Mouse (Mus musculus) cerebellum, adult 2 months (tissue): Measurements from ENCODE around the gene Zfp282. TPM values are rescaled to one million over a fixed set of nuclear protein-coding genes. Genes with fewer than 3 reads are reported as not detected.

Experiments
- DNase-seq, 2 experiments: peaks; one replicate each; pipeline ENCODE4 v3.0.0; 2021
- H3K27ac ChIP-seq: fragments of 200-500 bp; 2 replicates; pipeline ENCODE4 v1.5.1; 2012; ENCODE audit warnings: low read length, control low read depth, inconsistent platforms; ENCODE audit not compliant: insufficient read depth
- H3K27me3 ChIP-seq: fragments of 200-500 bp; 2 replicates; pipeline ENCODE4 v1.6.1; 2012; ENCODE audit warnings: inconsistent platforms, mild to moderate bottlenecking, low read length, moderate library complexity; ENCODE audit not compliant: control insufficient read depth, insufficient read depth
- H3K4me1 ChIP-seq: fragments of 200-500 bp; 2 replicates; pipeline ENCODE4 v1.6.1; 2011; ENCODE audit warnings: low read length; ENCODE audit not compliant: control insufficient read depth, insufficient read depth
- H3K4me3 ChIP-seq: fragments of 200-500 bp; replicated peaks from 2 replicates; pipeline ENCODE3; 2011; ENCODE audit warnings: mild to moderate bottlenecking, low read depth, low read length, control low read depth; ENCODE audit not compliant: insufficient read depth
- CTCF ChIP-seq: fragments of 200-500 bp; IDR thresholded peaks from 2 replicates; pipeline ENCODE4 v1.5.1; 2011; ENCODE audit warnings: low read depth, mild to moderate bottlenecking, control low read depth, low read length, moderate library complexity, borderline replicate concordance; ENCODE audit not compliant: insufficient read depth
- POLR2A ChIP-seq: fragments of 200-500 bp; IDR thresholded peaks from 2 replicates; pipeline ENCODE4 v1.6.1; 2011; ENCODE audit warnings: low read length, control low read depth, borderline replicate concordance; ENCODE audit not compliant: insufficient read depth
- WGBS: fragments of 180-500 bp; shearing (Covaris S2); methylation state at CpG from one replicate; pipeline ENCODE4 v1.1.7; 2018; 5-methylcytosine and 5-hydroxymethylcytosine counted together
- polyA plus RNA-seq: library from polyadenylated mRNA; depleted of rRNA; stranded (reverse); fragments of >200 nt; gene quantifications from 2 replicates; pipeline ENCODE4 v1.2.3, GENCODE M21; 2012

Gene Zfp282
- polyA plus RNA-seq, 1 experiment: 14.0 TPM

DNA sequence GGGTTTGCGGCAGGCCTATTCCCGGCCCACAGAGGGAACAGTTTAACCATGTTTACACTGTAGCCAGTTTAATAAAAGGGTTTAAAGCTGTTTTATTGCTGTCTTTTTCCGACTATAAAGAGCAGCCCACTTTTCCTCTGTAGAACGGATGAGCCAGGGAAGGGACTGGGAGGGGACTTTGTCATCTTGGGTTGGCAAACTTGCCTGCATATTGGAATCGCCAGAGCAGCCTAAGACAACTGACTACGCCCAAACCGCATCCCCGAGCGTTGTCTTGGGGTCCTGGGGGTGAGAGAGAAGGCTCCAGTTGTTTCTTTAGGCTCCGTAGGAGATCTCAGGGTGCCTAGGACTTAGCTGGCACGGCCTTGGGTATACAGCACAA is 1.1 kb downstream of the Zfp282 start:
- Histone ChIP-seq H3K27me3 (no peaks in the 10 kb centered on the region), H3K27ac (peak overlapping the region; percentile 87), H3K4me1 (peaks cover 11% of the 10 kb centered on the region), H3K4me3 (peak overlapping the region; percentile 66)
- DNase-seq: no peak
- WGBS: under 1% methylated on average over 11 of the region's 11 CpGs
- no peak for TF ChIP-seq CTCF
- TF ChIP-seq POLR2A: no peak

DNA sequence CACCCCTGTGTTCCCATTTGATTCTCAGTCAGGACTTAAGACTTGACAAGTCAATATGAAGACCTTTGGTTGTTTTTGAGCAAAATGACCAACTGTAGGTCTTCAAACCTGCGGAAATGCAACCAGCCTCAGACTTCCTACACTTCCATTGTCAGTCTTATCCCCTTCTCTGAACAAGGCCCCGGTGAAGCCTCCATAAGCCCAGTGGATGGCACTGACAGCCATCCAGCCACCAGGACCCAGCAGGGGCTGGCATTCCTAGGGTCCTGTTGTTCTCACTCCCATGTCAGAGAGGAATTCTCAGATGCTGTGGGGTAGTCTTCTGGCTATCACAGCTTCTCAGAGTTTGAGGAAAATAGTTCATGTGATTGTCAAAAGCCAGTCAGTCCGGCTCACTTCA is 1.6 kb downstream of the Zfp282 start:
- WGBS: 26% methylated on average over 3 of the region's 3 CpGs
- TF ChIP-seq POLR2A: no peak
- no peak for TF ChIP-seq CTCF
- H3K27ac ChIP-seq: peak overlapping the region; percentile 87; the same call in 1 of the 2 replicates
- no peaks in the 10 kb centered on the region for H3K27me3 ChIP-seq
- DNase-seq: no peak
- H3K4me1 ChIP-seq: peaks cover 11% of the 10 kb centered on the region
- H3K4me3 ChIP-seq: peak overlapping the region; percentile 66

DNA sequence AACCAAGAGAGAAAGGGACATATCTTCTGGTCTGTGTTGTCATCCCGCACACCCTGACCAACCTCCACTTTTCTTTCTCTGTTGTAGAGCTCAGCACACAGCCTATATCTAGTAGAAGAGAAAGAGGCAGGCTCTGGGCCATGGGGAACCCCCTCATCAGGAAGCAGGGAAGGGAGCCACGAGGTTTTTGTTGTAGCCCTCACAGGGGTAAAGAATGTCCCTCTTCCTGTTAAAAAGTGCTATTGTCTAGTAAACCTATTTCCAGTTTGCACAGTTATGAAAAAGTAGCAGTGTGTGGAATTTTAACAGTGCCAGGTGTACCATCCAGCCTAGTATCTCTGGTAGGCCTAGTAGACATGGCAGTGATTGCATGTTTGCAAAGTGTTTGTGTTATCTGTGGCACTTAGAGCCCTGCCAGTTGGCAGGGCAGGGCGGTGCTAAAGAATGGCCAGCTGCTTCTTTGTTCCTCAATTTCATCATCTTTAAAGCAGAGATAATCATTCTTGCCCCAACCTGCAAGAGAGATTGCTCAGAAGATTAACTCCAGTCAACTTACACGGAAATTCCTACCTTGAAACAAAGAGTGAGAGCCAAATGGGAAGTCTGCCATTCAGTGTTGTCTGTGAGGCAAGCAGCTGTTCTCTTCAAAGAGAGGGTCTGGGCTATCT is 2.2 kb downstream of the Zfp282 start:
- Histone ChIP-seq H3K27me3 (no peaks in the 10 kb centered on the region), H3K4me1 (peaks cover 11% of the 10 kb centered on the region), H3K27ac (no peak overlapping the region), H3K4me3 (peak overlapping the region; percentile 66)
- TF ChIP-seq POLR2A (no peak), CTCF (no peak)
- DNase-seq: no peak
- 40% methylated on average over 4 of the region's 4 CpGs for WGBS

DNA sequence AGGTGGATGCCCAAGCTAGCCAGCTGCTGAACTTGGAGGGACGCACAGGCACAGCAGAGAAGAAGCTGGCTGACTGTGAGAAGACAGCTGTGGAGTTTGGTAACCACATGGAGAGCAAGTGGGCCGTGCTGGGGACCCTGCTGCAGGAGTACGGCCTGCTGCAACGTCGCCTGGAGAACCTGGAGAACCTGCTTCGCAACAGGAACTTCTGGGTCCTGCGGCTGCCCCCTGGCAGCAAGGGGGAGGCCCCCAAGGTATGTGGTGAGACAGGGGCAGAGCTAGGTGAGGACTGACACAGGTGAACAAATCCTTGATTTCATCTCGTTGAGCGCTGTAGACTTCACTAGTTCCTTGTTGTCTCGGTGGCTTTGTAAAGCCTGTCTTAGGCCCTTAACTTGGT is 3.2 kb downstream of the Zfp282 start:
- H3K4me1 ChIP-seq: peaks cover 11% of the 10 kb centered on the region
- DNase-seq: no peak
- no peaks in the 10 kb centered on the region for H3K27me3 ChIP-seq
- no peak overlapping the region for H3K27ac ChIP-seq
- 94% methylated on average over 10 of the region's 10 CpGs for WGBS
- H3K4me3 ChIP-seq: no peak overlapping the region
- no peak for TF ChIP-seq POLR2A
- no peak for TF ChIP-seq CTCF

DNA sequence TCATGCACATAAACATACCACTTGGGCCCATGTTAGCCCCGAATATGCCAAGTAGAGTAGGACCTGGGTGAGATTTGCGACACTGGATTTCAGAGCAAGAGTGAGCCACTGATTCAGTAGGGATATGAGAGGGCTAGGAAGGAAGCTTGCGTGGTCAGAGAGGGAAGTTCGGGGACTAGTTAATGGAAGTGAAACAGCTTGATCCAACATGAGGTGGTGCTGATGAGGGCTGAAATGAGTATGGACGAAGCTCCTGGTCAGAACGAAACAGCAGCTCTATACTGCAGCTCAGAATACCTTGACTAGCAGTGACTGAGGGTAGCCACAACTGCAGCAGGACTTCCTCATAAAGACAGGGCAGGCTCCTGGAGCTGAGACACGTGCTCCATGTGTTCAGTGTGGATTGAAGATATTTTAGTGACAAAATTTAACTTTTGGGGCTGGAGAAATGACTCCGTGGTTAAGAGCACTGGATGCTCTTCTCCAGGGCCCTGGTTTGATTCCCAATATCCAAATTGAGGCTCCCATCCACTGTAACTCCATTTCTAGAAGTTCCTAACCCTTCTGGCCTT is 11.9 kb downstream of the Zfp282 start:
- Histone ChIP-seq H3K4me1 (no peaks in the 10 kb centered on the region; the same call in none of the 2 replicates), H3K4me3 (no peak overlapping the region), H3K27ac (no peak overlapping the region), H3K27me3 (no peaks in the 10 kb centered on the region)
- WGBS: 91% methylated on average over 8 of the region's 8 CpGs
- no peak for TF ChIP-seq POLR2A
- no peak for TF ChIP-seq CTCF
- DNase-seq: no peak

DNA sequence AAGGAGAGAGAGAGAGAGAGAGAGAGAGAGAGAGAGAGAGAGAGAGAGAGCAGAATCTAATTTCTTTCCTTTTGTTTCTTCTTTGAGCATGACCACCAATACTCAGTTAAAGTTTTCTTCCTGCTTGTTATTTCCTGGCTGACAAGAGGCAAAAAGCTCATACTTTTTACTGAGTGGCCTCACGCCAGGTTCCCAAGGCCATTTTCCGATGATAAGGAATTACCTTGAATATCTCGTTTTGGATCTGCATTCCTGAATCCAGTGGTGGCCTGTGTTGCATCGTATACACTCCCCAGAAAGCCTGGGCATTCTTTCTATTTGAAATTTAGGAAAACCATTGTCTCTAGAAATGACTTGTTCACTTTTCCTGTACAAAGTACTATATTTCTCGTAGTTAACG is 22.4 kb downstream of the Zfp282 start:
- 93% methylated on average over 6 of the region's 6 CpGs for WGBS
- H3K4me1 ChIP-seq: peaks cover 4% of the 10 kb centered on the region
- H3K27me3 ChIP-seq: no peaks in the 10 kb centered on the region
- no peak overlapping the region for H3K27ac ChIP-seq
- no peak for TF ChIP-seq POLR2A
- DNase-seq: no peak
- H3K4me3 ChIP-seq: no peak overlapping the region

DNA sequence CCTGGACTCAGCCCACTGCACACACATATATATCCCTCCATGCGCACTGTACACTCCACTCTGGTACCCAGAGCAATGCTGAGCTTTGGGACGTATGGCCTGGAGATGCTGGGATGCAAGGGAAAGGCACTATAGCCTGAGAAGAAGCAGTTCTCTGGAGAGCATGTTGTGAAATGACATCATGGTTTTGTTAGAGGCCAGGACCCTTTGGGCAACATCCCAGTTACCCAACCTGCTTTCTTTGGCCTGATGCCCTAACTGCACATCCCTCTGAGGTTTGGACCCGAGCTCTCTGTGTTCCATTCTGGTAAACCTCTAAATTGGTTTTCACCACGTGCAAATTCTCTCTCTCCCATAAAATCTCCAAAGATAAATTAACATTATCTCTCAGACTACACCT is 26.6 kb downstream of the Zfp282 start:
- peak overlapping the region; percentile 49 for H3K27ac ChIP-seq
- WGBS: 15% methylated on average over 4 of the region's 4 CpGs
- peaks cover 4% of the 10 kb centered on the region for H3K4me1 ChIP-seq
- TF ChIP-seq POLR2A (no peak), CTCF (no peak)
- H3K27me3 ChIP-seq: no peaks in the 10 kb centered on the region
- peak; percentile 77 to 88 for DNase-seq
- H3K4me3 ChIP-seq: no peak overlapping the region

DNA sequence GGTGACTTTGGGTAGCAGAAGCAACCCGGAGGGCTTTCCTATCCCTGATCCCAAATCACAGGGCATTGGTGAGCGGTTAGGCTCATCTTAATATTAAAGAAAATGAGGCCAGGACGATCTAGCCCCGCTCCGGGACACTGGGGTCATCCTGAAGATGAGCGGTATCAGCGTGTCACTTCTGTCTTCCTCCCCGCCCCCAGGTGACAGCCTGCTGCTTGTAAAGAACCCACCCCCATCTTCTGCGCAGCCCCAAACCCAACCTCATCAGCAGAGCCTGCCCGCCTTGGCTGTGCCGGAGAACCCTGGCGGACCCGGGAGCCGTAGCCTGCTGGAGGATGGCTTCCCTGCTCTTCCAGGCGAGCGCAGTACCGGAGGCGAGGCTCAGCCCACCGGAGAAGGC is 27.4 kb downstream of the Zfp282 start:
- H3K27me3 ChIP-seq: no peaks in the 10 kb centered on the region
- no peak for TF ChIP-seq CTCF
- no peak for TF ChIP-seq POLR2A
- 79% methylated on average over 19 of the region's 19 CpGs for WGBS
- H3K4me3 ChIP-seq: no peak overlapping the region
- no peak for DNase-seq
- no peak overlapping the region for H3K27ac ChIP-seq
- H3K4me1 ChIP-seq: peaks cover 4% of the 10 kb centered on the region
